Mouse (Mus musculus) liver, postnatal 0 days (tissue): ENCODE data around the gene Phf20.

ENCODE experiments used
- CTCF ChIP-seq: sonication (generic); IDR thresholded peaks from 2 replicates; pipeline ENCODE4 v1.5.1; 2016; ENCODE audit warnings: antibody characterized with exemption, low read depth
- EP300 ChIP-seq: IDR thresholded peaks from 2 replicates; pipeline ENCODE4 v1.6.1; 2016; ENCODE audit warnings: antibody characterized with exemption, low read depth, mild to moderate bottlenecking

GRCm38 (mm10) chr2:156217786-156218185 lies 21.5 kb downstream of the Phf20 start:
- TF ChIP-seq CTCF (no peak), EP300 (no peak)
